Mouse (Mus musculus) adrenal gland, adult 18-20 months (tissue): ENCODE data around the gene Rab15. TPM values are rescaled to one million over a fixed set of nuclear protein-coding genes. Genes with fewer than 3 reads are reported as not detected.
"Not testable (repeated sequence)": the region's sequence is repeated elsewhere in the genome, so short reads cannot be mapped to it uniquely, and the experiment has no call there.

ENCODE experiments used
- DNase-seq, 2 experiments: peaks; one replicate each; pipeline ENCODE4 v3.0.0; 2021 to 2022; ENCODE audit warnings: low spot score in 2 of 2
- long read RNA-seq, 2 experiments: library from polyadenylated mRNA; stranded (forward); transcript quantifications; one replicate each; pipeline ENCODE4 v2.0.0; 2021
- total RNA-seq, 2 experiments: library from RNA; stranded (reverse); gene quantifications; 1 replicate in 1 of 2; 2 replicates in 1 of 2; pipeline ENCODE4 v1.2.3; 2021

Rab15 gene
- total RNA-seq, result 1 to 10 TPM; 2.3 to 2.5 TPM
- long read RNA-seq, experiment 1, transcript Rab15-201 (7 exons, 3,158 nt), result major isoform, 5 of 9 reads
- long read RNA-seq, experiment 1, partial matches to known transcripts, result 1 of 9 reads
- long read RNA-seq, experiment 1, other reads (novel, unspliced or antisense), result 3 of 9 reads
- long read RNA-seq, experiment 2, transcript Rab15-201 (7 exons, 3,158 nt), result major isoform, 6 of 10 reads
- long read RNA-seq, experiment 2, partial matches to known transcripts, result 1 of 10 reads
- long read RNA-seq, experiment 2, other reads (novel, unspliced or antisense), result 3 of 10 reads

GRCm38 (mm10) chr12:76822651-76823041 lies at the start of gene Rab15:
Gene Rab15 (minus strand): TSS chr12:76822908.
- DNase-seq, result no peak

GRCm38 (mm10) chr12:76869561-76869960 lies 46.9 kb upstream of the Rab15 start:
- no peak for DNase-seq

- no peak for DNase-seq
Observed at GRCm38 (mm10) chr12:76868463-76869198, 45.9 kb upstream of the Rab15 start.

GRCm38 (mm10) chr12:76867586-76868280 lies 45.0 kb upstream of the Rab15 start:
- DNase-seq, result no peak

- DNase-seq, result no peak
Observed at GRCm38 (mm10) chr12:76865266-76865665, 42.6 kb upstream of the Rab15 start.

GRCm38 (mm10) chr12:76863651-76864050 lies 40.9 kb upstream of the Rab15 start:
- DNase-seq, result peak; percentile 37 to 38

- DNase-seq, result not testable (repeated sequence)
Observed at GRCm38 (mm10) chr12:76858788-76859187, 36.1 kb upstream of the Rab15 start.

- DNase-seq, result no peak
Observed at GRCm38 (mm10) chr12:76857087-76857486, 34.4 kb upstream of the Rab15 start.

- DNase-seq, result no peak
Observed at GRCm38 (mm10) chr12:76853378-76854142, 30.9 kb upstream of the Rab15 start.

GRCm38 (mm10) chr12:76852419-76852818 lies 29.7 kb upstream of the Rab15 start:
- DNase-seq, result no peak

GRCm38 (mm10) chr12:76844346-76845061 lies 21.8 kb upstream of the Rab15 start:
- no peak for DNase-seq

GRCm38 (mm10) chr12:76840081-76840480 lies 17.4 kb upstream of the Rab15 start:
- DNase-seq, result no peak

GRCm38 (mm10) chr12:76839298-76839697 lies 16.6 kb upstream of the Rab15 start:
- DNase-seq, result no peak

- DNase-seq, result no peak
Observed at GRCm38 (mm10) chr12:76837844-76838650, 15.3 kb upstream of the Rab15 start.

GRCm38 (mm10) chr12:76837101-76837843 lies 14.6 kb upstream of the Rab15 start:
- peak; percentile 94 to 95 for DNase-seq

GRCm38 (mm10) chr12:76832704-76833103 lies 10.0 kb upstream of the Rab15 start:
- no peak for DNase-seq

- no peak for DNase-seq
Observed at GRCm38 (mm10) chr12:76825283-76825682, 2.6 kb upstream of the Rab15 start.

GRCm38 (mm10) chr12:76822002-76822650 lies 582 bp downstream of the Rab15 start:
- DNase-seq, result peak; percentile 31 to 45
